Mouse (Mus musculus) cerebellum, adult 18-20 months (tissue): Measurements from ENCODE around the gene Plekhn1.

Experiments used
- DNase-seq, 2 experiments: peaks; one replicate each; pipeline ENCODE4 v3.0.0; 2021

Plekhn1 gene

GRCm38 (mm10) chr4:156184291-156184954, 50.2 kb downstream of the Plekhn1 start:
- DNase-seq, result no peak

- DNase-seq, result no peak
These were observed 50.9 kb downstream of the Plekhn1 start for GRCm38 (mm10) chr4:156183747-156184146.

GRCm38 (mm10) chr4:156177630-156178029, 57.0 kb downstream of the Plekhn1 start:
- DNase-seq, result no peak

- no peak for DNase-seq
These were observed 62.8 kb downstream of the Plekhn1 start for GRCm38 (mm10) chr4:156171828-156172227.
